Mouse (Mus musculus) heart, postnatal 14 days (tissue): Measurements from ENCODE around the gene Elavl1. TPM values are rescaled to one million over a fixed set of nuclear protein-coding genes. Genes with fewer than 3 reads are reported as not detected.

Source experiments
- DNase-seq, 2 experiments: peaks; one replicate each; pipeline ENCODE4 v3.0.0; 2021 to 2022
- intact Hi-C: fragments of 180-260 bp; cut with DNase I; formaldehyde crosslinking; loops from one replicate; pipeline ENCODE4 v1.15.1; 2025
- total RNA-seq, 2 experiments: library from RNA; stranded (reverse); gene quantifications; 2 replicates each; pipeline ENCODE4 v1.2.3; 2021

The Elavl1 gene
- total RNA-seq, 2 experiments from 2014 or later, result 58.8 to 66.1 TPM

- DNase-seq, result peak; percentile 100
- intact Hi-C loops, result loop anchor here (5.0 to 10.0 kb wide), 2 partner anchors 46 to 436 kb away; no protein-coding TSS in a partner anchor
These were observed 86.6 kb downstream of the Elavl1 start, which contains the start of the genes Map2k7 and Gm49320 for GRCm38 (mm10) chr8:4238434-4239192. Map2k7 (plus strand) TSS chr8:4238740. Gm49320 (plus strand) TSS chr8:4238865.

- DNase-seq, result peak; percentile 29 to 40
- intact Hi-C loops, result loop anchor here (5.0 to 10.0 kb wide), 2 partner anchors 46 to 437 kb away; no protein-coding TSS in a partner anchor
These were observed 87.3 kb downstream of the Elavl1 start for GRCm38 (mm10) chr8:4237814-4238433.

Other genes starting within 250 kb of the Elavl1 start
- gene Cd209f, start 219.6 kb downstream of the Elavl1 start, total RNA-seq, result under 1 TPM; 0.29 to 0.41 TPM
- not detected for gene Cd209g, start 191.3 kb downstream of the Elavl1 start, total RNA-seq
- gene Evi5l, start 158.8 kb downstream of the Elavl1 start, total RNA-seq, result 10 to 100 TPM; 22.2 to 24.5 TPM
- gene Prr36, start 108.0 kb downstream of the Elavl1 start, total RNA-seq, result under 1 TPM in 1 of 2 experiments, not detected in 1; 0.05 TPM
- under 1 TPM; 0.14 to 0.20 TPM for gene Lrrc8e, start 98.6 kb downstream of the Elavl1 start, total RNA-seq
- gene Map2k7, start 86.7 kb downstream of the Elavl1 start, total RNA-seq, result 10 to 100 TPM; 59.2 to 69.6 TPM
- gene Gm49320, start 86.5 kb downstream of the Elavl1 start, total RNA-seq, result under 1 TPM in 1 of 2 experiments, not detected in 1; 0.38 TPM
- gene Tgfbr3l, start 77.2 kb downstream of the Elavl1 start, total RNA-seq, result 1 to 10 TPM; 3.0 to 4.3 TPM
- gene Snapc2, start 72.3 kb downstream of the Elavl1 start, total RNA-seq, result 10 to 100 TPM; 14.4 to 14.5 TPM
- 1 to 10 TPM; 2.0 to 2.2 TPM for gene Ctxn1, start 66.1 kb downstream of the Elavl1 start, total RNA-seq
- 100 to 1,000 TPM; 110 to 117 TPM for gene Timm44, start 49.5 kb downstream of the Elavl1 start, total RNA-seq
- 10 to 100 TPM in 1 of 2 experiments, 1 to 10 TPM in 1; 5.9 to 14.8 TPM for gene Ccl25, start 203 bp downstream of the Elavl1 start, total RNA-seq
- 10 to 100 TPM; 39.7 to 50.6 TPM for gene Cers4, start 167.6 kb upstream of the Elavl1 start, total RNA-seq